Mouse (Mus musculus) lung, postnatal 0 days (tissue): ENCODE measurements around the gene Scn2b.

Experiments
- CTCF ChIP-seq: IDR thresholded peaks from 2 replicates; pipeline ENCODE4 v1.5.1; 2016; ENCODE audit warnings: antibody characterized with exemption, mild to moderate bottlenecking
- EP300 ChIP-seq: IDR thresholded peaks from 2 replicates; pipeline ENCODE4 v1.6.1; 2016; ENCODE audit warnings: antibody characterized with exemption, mild to moderate bottlenecking, control low read depth

DNA sequence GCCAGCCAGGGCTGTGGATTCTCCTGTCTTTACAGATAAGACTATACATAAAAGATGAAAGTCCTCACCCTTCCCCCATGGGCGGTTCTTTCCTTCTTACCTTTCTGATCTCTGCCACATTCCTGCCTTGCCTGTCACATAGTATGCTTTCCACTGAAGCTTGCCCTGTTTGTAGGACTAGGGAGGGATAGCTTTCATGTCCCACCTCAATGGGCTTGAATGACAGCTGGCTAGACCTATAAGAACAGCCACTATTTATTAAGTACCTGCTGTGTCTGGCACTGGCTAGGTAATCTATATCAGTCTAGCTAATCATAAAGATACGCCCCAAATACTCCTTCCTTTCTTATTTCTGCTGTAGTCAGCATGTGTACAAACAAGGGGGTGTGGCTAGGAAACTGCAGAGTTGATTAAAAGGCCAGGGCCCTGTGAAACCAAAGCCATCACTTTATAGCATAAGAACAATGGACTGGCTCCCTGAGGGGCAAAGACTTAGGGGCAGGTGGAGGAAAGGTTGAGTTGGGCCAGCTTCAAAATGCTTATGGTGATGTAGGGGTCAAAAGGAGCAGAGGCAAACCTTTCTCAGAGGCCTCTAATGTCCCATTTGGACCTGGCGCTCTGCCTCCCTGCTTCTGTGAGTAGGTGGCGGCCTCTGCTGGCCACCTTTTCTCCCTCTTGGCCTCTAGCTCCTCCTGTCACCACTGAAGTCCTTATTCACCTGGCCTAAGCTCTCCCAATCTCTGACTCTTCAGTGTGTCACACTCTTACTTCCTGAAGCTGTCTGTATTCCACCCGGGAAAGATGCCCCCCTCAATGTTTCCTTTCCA lies 16.1 kb downstream of the Scn2b start:
- TF ChIP-seq CTCF (peak; percentile 72), EP300 (no peak)
